Mouse (Mus musculus) B cell, adult (primary cell): ENCODE results near the gene Msl1. TPM values are rescaled to one million over a fixed set of nuclear protein-coding genes. Genes with fewer than 3 reads are reported as not detected.

Experiments used
- total RNA-seq: library from RNA; stranded (reverse); gene quantifications from 4 replicates; pipeline ENCODE4 v1.2.4, GENCODE M21; 2023; ENCODE audit not compliant: inconsistent age

The Msl1 gene
- total RNA-seq, result 125 to 131 TPM (median 128 TPM) in 4 replicates

GRCm38 (mm10) chr11:98795015-98795713 lies at the start of gene Msl1:
Gene Msl1, plus strand, starts transcription at chr11:98795516.

GRCm38 (mm10) chr11:98774582-98775347 lies 20.6 kb upstream of the Msl1 start, which contains the start of gene Nr1d1:
Gene Nr1d1, minus strand, starts transcription at chr11:98775333.

DNA sequence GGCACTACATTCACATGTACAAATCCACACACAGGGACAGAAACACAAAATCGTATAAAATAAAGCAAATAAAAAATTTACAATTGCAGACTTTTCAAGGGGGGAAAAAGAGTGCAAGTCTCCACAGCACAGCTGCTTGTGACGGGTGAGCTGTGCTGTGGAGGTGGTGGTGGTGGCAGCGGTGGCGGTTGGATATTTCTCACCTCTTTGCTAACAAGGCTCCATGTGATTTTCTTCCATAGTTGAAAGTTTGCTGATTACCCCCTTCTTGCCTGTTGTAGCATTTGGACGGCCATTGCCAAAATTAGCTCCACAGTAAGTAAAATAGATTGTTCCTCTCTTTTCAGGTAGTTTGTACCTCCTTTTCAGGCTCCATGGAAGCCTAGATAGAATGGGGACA lies 9.3 kb downstream of the Msl1 start, which contains the start of gene Casc3:
Casc3 (plus strand) TSS at position 301 of the 400 bp plus-strand sequence.

DNA sequence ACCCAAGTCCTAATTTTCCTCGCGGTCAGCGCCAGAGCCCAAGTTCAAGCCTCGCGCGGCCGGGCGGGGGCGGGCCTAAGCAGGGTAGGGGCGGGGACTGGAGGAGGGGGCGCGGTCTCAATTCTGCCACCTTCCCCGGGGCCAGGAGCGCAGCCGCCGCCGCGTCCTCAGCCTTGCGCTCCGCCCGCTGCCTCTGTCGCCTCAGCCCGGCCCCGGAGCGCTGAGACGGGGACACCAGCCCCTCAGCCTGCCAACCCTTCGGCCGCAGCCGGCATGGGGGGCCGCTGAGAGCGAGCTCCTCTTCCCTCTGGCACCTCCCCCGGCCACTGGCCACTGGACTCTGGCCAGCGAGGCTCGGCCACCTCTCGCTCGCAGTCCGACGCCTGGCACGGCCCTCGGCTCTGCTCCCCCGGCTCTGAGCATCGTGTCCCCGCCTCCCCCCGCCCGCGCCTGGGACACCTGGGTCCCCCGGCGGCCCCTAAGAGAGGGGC lies 41.4 kb downstream of the Msl1 start, which contains the start of gene Rapgefl1:
Rapgefl1 (plus strand) TSS at position 135 of the 491 bp plus-strand sequence.

Other genes with a start within 250 kb of the Msl1 start
- 550 to 623 TPM (median 617 TPM) in 4 replicates for gene Ikzf3, start 249.5 kb upstream of the Msl1 start, total RNA-seq
- gene Zpbp2, start 244.4 kb upstream of the Msl1 start, total RNA-seq, result 4.3 to 8.2 TPM (median 5.8 TPM) in 4 replicates
- gene Ormdl3, start 208.1 kb upstream of the Msl1 start, total RNA-seq, result 16.5 to 19.2 TPM (median 17.5 TPM) in 4 replicates
- gene Lrrc3c, start 197.2 kb upstream of the Msl1 start, total RNA-seq, result not detected in 4 replicates
- 26.2 to 32.0 TPM (median 31.6 TPM) in 4 replicates for gene Gm12355, start 169.9 kb upstream of the Msl1 start, total RNA-seq
- gene Gsdma3, start 169.2 kb upstream of the Msl1 start, total RNA-seq, result not detected in 4 replicates
- gene Gsdma2, start 148.8 kb upstream of the Msl1 start, total RNA-seq, result not detected in 4 replicates
- not detected in 4 replicates for gene Gsdma, start 131.2 kb upstream of the Msl1 start, total RNA-seq
- 74.6 to 80.5 TPM (median 76.7 TPM) in 4 replicates for gene Psmd3, start 113.0 kb upstream of the Msl1 start, total RNA-seq
- 0.36 TPM in 1 of 4 replicates, not detected in the others for gene Csf3, start 94.3 kb upstream of the Msl1 start, total RNA-seq
- 85.6 to 113 TPM (median 92.5 TPM) in 4 replicates for gene Med24, start 66.1 kb upstream of the Msl1 start, total RNA-seq
- 5.6 to 7.6 TPM (median 6.6 TPM) in 4 replicates for gene Thra, start 54.9 kb upstream of the Msl1 start, total RNA-seq
- 1.4 to 1.9 TPM (median 1.7 TPM) in 4 replicates for gene Nr1d1, start 20.2 kb upstream of the Msl1 start, total RNA-seq
- 88.0 to 101 TPM (median 93.5 TPM) in 4 replicates for gene Casc3, start 9.4 kb downstream of the Msl1 start, total RNA-seq
- gene Rapgefl1, start 41.3 kb downstream of the Msl1 start, total RNA-seq, result 1.3 to 5.0 TPM (median 3.4 TPM) in 4 replicates
- gene Wipf2, start 68.1 kb downstream of the Msl1 start, total RNA-seq, result 38.7 to 46.7 TPM (median 44.6 TPM) in 4 replicates
- 2.3 to 3.0 TPM (median 2.6 TPM) in 4 replicates for gene Cdc6, start 112.3 kb downstream of the Msl1 start, total RNA-seq
- gene Rara, start 132.3 kb downstream of the Msl1 start, total RNA-seq, result 86.9 to 113 TPM (median 104 TPM) in 4 replicates
- gene Gjd3, start 187.5 kb downstream of the Msl1 start, total RNA-seq, result not detected in 4 replicates
- gene Top2a, start 228.7 kb downstream of the Msl1 start, total RNA-seq, result 20.2 to 25.9 TPM (median 23.1 TPM) in 4 replicates
- gene Igfbp4, start 245.7 kb downstream of the Msl1 start, total RNA-seq, result 0.35 to 0.74 TPM (median 0.56 TPM) in 4 replicates